Mouse (Mus musculus): ENCODE measurements at regions not wholly inside any gene's neighbourhood (a gene's known extent, or its start where the extent isn't known, plus 50 kb on each side); places are given as distances from the start of the nearest gene placed in this dataset.

- DNase-seq: no peak
Measured at GRCm38 (mm10) chr10:38147421-38147820, 674.2 kb downstream of the Rfpl4b start.

DNA sequence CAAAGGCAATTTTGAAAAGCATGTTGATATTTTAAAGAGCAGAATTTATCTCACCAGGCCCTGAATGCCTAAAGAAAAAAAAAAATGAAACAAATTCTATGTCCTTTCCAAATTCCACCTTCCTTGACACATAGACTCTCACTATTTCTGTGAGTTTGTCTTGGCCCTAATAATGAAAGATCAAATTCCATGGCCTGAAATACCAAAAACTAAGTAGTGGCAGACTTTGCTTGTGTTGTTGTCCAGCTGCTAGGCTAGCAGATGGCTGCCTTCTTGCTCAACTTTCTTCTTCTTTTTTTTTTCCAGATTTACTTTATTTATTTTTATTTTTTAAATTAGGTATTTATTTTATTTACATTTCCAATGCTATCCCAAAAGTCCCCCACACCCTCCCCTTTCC is 682.4 kb downstream of the Rfpl4b start:
- DNase-seq: no peak

DNA sequence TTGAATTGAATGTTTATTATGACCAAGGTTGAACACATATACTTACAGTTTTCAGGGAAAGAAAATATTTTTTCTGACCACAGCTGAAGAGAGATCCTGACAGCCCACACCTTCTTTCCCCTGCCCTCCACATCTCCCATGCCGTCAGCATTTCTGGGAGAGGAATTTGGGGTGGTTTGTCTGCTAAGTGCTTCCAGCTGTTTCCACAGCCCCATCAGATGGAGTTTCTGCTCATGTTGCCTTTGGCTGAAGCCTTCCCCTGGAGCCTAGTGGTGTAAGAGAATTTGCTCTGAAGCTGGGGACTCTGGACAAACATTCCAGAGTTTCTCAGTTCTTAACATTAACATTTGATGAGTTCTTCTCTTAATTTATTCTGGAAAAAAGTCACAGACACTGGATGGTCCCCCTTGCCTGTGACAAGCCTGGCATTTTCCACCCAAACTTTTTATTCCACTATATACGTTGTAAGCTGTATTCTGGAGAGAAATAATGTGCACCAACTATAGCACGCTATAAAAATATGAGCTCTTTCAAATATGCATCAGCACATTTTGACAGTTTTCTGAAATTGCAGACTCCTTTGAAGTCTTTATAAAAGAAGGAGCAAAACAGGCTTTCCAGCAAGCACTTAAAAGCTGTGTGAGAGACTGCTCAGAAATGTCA is 699.5 kb downstream of the Rfpl4b start:
- DNase-seq: no peak

- no peak for DNase-seq
Measured at GRCm38 (mm10) chr10:38118601-38119000, 703.0 kb downstream of the Rfpl4b start.

- DNase-seq: no peak
Measured at GRCm38 (mm10) chr10:38116516-38116915, 705.1 kb downstream of the Rfpl4b start.

DNA sequence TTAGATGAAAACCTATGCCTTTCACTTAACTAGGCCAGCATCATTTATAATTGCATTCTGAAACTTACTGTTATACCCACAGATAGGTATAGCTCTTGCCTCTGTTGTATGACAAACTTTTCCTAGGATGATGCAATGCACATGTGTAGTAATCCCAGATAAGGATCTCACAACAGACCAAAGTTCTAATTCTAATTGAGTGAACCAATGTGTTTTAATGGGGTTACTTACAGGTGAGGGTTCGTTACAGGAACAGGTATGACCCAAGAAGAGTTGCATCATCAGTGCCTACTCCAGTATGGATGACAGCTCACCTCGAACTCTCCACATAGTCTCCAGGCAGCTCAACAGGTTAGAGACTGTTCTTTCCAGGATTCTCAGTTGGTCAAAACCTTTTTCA is 707.4 kb downstream of the Rfpl4b start:
- no peak for DNase-seq

GRCm38 (mm10) chr10:38108591-38108990 is 713.0 kb downstream of the Rfpl4b start:
- no peak for DNase-seq

DNA sequence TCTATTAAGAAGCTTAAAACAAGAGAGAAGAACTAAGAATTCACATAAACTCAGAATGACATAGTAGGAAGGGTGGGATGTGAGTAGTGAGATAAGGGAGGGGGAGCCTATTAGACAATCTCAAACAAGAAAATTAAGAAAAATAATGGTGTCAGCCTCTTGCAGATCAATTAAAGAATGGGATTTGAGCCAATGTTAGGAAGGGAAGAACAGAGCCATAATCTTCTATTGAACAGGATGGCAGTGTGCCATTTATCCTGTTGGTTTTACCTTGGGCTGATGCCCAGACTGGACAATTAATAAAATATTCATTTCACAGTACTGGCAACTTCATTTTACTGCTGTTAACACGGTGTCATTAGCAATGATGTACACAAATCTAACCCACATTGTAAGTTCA is 718.0 kb downstream of the Rfpl4b start:
- DNase-seq: no peak

DNA sequence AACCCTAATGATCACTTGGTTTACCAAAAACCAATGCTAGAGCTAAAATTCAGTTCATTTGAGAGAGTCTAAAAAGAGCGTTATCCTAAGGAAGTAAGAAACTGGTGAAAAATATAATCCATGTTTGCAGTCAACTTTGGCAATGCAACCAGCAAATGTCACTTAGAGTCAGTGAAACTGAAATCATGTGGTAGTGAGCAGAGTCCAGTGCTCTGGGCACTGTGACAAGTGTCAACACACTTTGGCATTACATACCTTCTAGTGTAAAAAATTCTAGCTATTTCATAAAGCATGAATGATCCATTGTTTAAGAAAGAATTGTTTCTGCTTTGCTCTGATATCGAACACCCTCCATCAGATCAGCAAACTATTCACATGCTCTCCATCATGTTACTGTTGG is 743.1 kb downstream of the Rfpl4b start:
- peak; percentile 24 for DNase-seq

GRCm38 (mm10) chr10:38072394-38072793 is 749.2 kb downstream of the Rfpl4b start:
- DNase-seq: no peak

DNA sequence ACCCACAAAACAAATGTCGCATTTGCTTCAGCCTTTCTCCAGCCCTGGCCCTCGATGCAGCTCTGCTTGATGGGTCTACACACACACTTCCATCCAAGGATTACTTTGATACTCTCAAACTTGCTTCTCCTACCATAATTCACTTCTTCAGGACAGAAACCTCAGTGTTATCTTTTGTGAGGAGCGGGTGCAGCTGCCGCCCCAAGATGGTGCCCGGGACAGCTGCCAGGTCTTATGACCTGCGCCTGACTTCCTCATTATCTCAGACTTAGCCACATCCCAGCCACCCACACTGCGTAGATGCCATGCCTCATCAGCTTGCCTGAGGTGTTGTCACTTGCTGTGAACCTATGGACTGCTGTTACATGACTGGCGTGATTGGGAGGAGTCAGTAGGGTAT is 762.5 kb downstream of the Rfpl4b start:
- DNase-seq: no peak

GRCm38 (mm10) chr10:38010452-38010851 is 811.1 kb downstream of the Rfpl4b start:
- no peak for DNase-seq

DNA sequence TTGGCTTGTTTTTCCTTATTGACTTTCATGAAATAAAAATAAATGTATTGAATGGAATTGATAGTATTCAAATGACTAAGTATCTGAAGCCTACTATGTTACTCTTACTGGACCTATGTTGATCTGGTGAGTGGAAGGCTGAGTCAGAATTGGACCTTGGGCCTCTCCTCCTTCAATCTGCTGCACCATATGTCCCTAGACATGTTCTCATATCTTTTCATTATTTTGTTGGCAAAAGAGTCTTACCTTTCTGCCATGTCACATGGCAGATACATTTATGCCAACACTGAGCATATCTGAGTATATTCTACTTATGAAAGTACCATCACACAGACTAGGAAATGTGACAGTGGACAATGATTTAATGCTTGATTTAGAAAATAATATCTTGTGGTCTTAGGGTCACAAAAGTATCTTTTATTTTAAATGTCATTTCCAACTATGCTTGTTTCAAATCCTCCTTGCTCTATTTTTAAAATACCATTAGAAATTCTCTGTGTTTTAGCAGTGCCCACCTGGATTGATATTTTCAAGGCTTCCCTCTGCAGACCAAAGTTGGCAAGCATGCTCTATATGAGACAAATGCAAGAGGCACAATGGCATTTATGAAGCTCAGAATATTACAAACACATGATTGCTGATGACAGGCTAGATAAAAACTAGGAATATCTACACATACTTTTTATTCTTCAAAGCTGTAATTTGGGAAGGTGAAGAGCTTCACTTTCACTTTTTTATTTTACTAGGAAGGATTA is 825.7 kb downstream of the Rfpl4b start:
- DNase-seq: no peak

DNA sequence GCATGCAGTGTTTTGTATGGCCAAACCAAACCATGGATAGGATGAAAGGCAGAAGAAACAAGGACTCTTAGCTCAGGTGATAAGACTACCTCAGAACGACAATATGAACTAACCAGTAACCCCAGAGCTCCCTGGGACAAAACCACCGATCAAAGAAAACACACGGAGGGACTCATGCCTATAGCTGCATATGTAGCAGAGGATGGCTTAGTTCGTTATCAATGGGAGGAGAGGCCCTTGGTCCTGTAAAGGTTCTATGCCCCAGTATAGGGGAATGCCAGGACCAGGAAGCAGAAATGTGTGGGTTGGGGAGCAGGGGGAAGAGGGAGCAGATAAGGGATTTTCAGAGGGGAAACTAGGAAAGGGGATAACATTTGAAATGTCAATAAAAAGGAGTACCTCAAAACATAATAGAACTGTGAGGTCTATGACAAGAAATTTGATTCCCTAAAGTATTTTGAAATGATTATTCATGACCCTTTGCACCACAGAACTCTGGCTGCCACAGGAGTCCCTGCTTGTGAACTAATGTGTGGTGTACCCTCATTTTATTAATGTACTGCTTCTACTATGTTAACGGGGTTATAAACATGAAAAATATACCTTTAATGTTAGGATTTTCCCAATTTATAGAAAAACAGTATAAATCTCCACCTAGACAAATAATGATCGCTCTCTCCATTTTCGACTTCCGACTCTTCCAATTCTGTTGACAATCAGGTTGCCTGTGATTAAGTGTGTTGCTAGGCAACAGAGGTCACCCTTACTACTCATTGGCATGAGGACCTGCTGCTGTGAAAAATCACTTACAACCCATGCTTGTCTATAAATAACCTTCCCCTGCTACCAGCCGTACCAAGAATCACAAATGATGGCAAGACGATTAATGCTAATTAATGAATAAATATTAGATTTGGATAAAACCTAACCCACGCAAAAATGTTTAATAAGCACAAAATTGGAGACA is 833.0 kb downstream of the Rfpl4b start:
- DNase-seq: peak; percentile 53

DNA sequence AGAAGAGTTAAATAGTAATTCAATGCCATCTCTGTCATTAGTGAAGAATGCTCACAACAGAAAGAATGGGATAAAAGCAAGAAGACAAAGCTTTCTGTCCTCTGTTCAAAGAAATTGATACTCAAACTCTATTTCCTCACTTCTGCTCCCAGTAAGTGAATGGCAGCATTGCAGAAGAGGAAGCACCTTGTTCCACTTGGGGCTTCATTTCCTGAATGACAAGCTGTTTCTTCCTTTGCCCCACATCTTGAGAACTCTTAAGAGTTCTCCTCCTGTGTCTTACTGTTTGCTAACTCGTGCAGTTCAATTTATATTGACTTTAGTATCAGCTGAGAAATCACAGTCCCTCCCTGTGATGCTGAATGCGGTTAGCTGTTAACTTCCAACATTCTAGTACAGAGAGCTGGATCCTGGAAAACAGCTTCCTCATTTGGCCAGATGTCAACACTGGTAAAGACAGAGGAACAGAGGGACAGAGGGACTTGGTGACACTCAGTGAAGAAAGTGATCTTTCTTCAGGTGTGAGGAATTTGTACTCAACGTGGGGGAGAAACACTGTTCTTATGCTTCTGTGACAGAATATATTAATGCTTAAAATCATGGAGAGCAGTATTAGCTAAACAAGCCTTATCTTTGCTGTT is 840.3 kb upstream of the Marcks start:
- DNase-seq: no peak

- no peak for DNase-seq
Measured at GRCm38 (mm10) chr10:37960051-37960450, 821.3 kb upstream of the Marcks start.

DNA sequence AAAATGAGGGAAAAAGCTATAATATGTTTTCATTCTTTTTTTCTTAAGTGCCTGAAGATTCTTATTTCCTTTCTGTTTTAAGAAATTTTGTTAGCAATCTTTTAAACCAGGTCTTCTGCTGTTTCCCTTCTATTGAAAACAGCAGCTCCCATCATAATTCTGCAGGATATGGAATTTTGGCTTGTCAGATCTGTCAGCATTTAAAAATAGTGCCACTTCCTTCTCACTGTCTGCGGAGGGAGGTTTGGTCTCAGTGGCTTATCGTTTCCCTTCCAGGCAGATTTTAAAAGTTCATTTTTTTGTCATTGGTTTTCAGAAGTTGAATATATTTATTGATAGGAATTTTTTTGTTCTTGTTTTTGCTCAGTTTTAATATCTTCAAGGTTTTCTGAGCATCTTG is 776.1 kb upstream of the Marcks start:
- DNase-seq: no peak

DNA sequence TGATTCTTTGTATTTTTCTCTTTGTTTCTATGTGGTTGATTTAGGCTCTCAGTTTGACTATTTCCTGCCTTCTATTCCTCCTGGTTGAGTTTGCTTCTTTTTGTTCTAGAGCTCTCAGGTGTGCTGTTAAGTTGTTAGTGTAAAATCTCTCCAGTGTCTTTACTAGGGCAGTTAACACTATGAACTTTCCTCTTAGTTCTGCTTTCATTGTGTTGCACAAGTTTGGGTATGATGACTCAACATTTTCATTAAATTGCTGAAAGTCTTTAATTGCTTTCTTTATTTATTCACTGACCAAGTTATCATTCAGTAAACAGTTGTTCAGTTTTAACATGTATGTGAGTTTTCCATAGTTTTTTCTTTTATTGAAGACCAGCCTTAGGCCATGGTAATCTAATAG is 772.9 kb upstream of the Marcks start:
- no peak for DNase-seq

DNA sequence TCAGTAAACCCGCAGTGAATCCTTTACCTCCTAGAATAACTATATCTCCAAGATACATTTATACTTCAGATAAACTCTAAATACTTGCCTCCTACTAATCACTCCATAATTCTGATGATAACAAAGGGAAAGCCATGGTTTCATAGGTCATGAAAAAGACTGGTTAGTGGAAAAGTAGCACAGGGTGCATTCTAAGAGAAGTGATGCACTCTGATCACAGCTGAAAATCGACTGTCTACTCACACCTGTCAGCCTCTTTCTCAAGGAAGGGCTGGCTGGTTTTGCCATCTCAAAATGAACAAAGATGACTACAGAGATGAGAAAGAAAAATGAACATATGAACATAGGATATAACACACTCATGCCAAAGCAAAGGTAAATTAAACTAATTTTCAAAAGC is 769.6 kb upstream of the Marcks start:
- DNase-seq: no peak

GRCm38 (mm10) chr10:37907731-37908130 is 769.0 kb upstream of the Marcks start:
- no peak for DNase-seq

- DNase-seq: no peak
Measured at GRCm38 (mm10) chr10:37887961-37888360, 749.2 kb upstream of the Marcks start.

DNA sequence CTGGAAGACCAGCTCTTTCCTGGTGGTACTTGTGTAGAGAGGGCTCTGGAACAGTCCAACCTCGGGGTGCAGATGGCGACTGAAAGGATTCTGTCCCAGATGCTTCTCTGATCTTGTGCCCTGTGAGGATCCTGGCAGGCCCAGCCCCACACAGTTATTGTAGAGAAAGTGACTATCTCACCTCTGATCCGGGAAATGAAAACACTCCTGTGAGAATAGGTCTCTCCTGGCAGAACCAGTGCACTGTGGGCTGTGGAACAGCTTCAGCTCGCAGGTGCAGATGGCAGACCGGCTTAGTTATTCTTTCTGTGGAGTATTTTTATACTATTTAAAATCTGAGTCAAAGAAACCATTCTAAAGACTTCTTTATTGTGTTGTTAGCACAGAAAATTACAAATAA is 742.1 kb upstream of the Marcks start:
- DNase-seq: no peak

Measured in adrenal gland, postnatal 10 days (tissue).